Mouse (Mus musculus): Measurements from ENCODE around the gene Lix1l. TPM values are rescaled to one million over a fixed set of nuclear protein-coding genes. Genes with fewer than 3 reads are reported as not detected.
"Not testable (repeated sequence)": the region's sequence is repeated elsewhere in the genome, so short reads cannot be mapped to it uniquely, and the experiment has no call there.

The Lix1l gene
- polyA plus RNA-seq, 1 experiment: 30.2 TPM

- TF ChIP-seq TCF12 (IDR thresholded peaks at IDR 0.05; ENCODE audit: insufficient read depth, poor library complexity, severe bottlenecking): no peak
- no peak for TF ChIP-seq SRF (IDR thresholded peaks at IDR 0.05; ENCODE audit: control insufficient read depth, insufficient read length, low read depth)
- no peak for TF ChIP-seq MAX (IDR thresholded peaks at IDR 0.05; ENCODE audit: low read depth)
- TF ChIP-seq REST (IDR thresholded peaks at IDR 0.05; ENCODE audit: insufficient read depth, insufficient read length): no peak
- H3K27me3 ChIP-seq (ENCODE audit: control insufficient read depth, insufficient read depth, insufficient read length): no peaks in the 10 kb centered on the region
- peak overlapping the region; percentile 12 for H3K4me3 ChIP-seq
- peak overlapping the region; percentile 61 for H3K4me2 ChIP-seq (ENCODE audit: low read depth)
- H3ac ChIP-seq (ENCODE audit: control insufficient read depth, insufficient read length): no peak overlapping the region
- no peaks in the 10 kb centered on the region for H3K79me2 ChIP-seq (ENCODE audit: control insufficient read depth, insufficient read depth)
- H3K36me3 ChIP-seq (ENCODE audit: control insufficient read depth, insufficient read depth): no peaks in the 10 kb centered on the region
Observed at GRCm38 (mm10) chr3:96662731-96663316, 61.9 kb downstream of the Lix1l start.

DNA sequence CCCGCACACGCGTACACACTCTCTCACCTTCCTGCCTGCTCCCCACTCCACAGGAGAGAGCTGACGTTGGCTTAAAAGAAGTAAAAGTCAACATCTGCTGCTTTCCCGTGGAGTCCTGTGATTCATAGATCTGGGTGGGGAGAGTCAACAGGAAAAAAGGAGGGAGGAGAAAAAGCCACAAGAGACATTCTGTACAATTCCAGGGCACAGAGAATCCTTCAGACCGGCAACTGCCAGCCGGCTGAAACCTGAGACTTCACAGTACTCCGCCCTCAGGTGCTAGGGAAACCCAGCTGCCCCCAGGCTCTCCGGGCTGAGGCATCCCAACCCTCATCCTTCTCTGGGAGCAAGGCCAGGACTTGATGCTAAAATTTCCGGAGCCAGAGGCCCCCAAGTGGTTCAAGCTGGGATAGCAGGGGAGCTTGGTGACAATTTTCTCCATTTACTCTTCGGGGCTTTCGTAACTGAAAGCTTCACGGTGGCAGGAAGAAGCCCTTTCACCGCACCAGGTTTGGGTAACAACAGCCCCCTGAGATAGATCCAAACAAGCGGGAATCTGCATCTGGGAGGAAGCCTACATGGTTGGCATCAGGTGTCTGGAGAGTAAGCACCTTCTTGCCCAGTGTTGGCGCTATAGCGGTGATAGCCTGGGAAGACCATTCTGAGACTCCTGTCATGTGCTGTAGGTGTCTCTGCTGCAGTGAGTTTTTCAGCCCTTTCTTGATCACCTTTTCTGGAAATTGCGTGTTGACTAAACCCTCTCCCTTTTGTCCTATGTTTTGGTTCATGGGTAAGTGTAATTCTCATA lies 62.7 kb downstream of the Lix1l start:
- Histone ChIP-seq H3K4me3 (peak overlapping the region; percentile 12), H3K79me2 (ENCODE audit: control insufficient read depth, insufficient read depth) (no peaks in the 10 kb centered on the region), H3K36me3 (ENCODE audit: control insufficient read depth, insufficient read depth) (no peaks in the 10 kb centered on the region), H3K27me3 (ENCODE audit: control insufficient read depth, insufficient read depth, insufficient read length) (no peaks in the 10 kb centered on the region), H3ac (ENCODE audit: control insufficient read depth, insufficient read length) (no peak overlapping the region), H3K4me2 (ENCODE audit: low read depth) (peak overlapping the region; percentile 91)
- no peak for TF ChIP-seq POLR2A (IDR thresholded peaks at IDR 0.05; ENCODE audit: insufficient read length, low read depth)
- no peak for TF ChIP-seq SRF (IDR thresholded peaks at IDR 0.05; ENCODE audit: control insufficient read depth, insufficient read length, low read depth)
- TF ChIP-seq E2F4 (IDR thresholded peaks at IDR 0.05; ENCODE audit: insufficient read depth): no peak
- TF ChIP-seq TCF12 (IDR thresholded peaks at IDR 0.05; ENCODE audit: insufficient read depth, poor library complexity, severe bottlenecking): peak; percentile 15
- TF ChIP-seq MYOD1 (IDR thresholded peaks at IDR 0.05; ENCODE audit: control insufficient read depth in 1 of 3, insufficient read length in 2 of 3, low read depth in 2 of 3): peak; percentile 30 to 44 (median 44)
- peak in 2 of 3 experiments; percentile 42 to 74 for TF ChIP-seq MYOG (IDR thresholded peaks at IDR 0.05; ENCODE audit: control insufficient read depth in 1 of 3, insufficient read depth in 1 of 3, insufficient read length in 2 of 3, low read depth in 2 of 3)
- TF ChIP-seq POLR2AphosphoS2 (IDR thresholded peaks at IDR 0.05; ENCODE audit: insufficient read length, low read depth): no peak
- no peak for TF ChIP-seq TCF3 (IDR thresholded peaks at IDR 0.05; ENCODE audit: insufficient read length, low read depth)
- TF ChIP-seq REST (IDR thresholded peaks at IDR 0.05; ENCODE audit: insufficient read depth, insufficient read length): no peak
- TF ChIP-seq USF1 (IDR thresholded peaks at IDR 0.05; ENCODE audit: low read depth): no peak
- TF ChIP-seq CEBPB (IDR thresholded peaks at IDR 0.05; ENCODE audit: insufficient read depth, poor library complexity, severe bottlenecking): no peak
- no peak for TF ChIP-seq MAX (IDR thresholded peaks at IDR 0.05; ENCODE audit: low read depth)

GRCm38 (mm10) chr3:96665732-96666363 lies 64.9 kb downstream of the Lix1l start:
- H3K36me3 ChIP-seq (ENCODE audit: control insufficient read depth, insufficient read depth); H3K4me2 ChIP-seq (ENCODE audit: low read depth); H3K79me2 ChIP-seq (ENCODE audit: control insufficient read depth, insufficient read depth); H3K4me3 ChIP-seq; H3ac ChIP-seq (ENCODE audit: control insufficient read depth, insufficient read length); H3K27me3 ChIP-seq (ENCODE audit: control insufficient read depth, insufficient read depth, insufficient read length): not testable (repeated sequence)

GRCm38 (mm10) chr3:96666916-96667315 lies 66.0 kb downstream of the Lix1l start:
- H3K36me3 ChIP-seq (ENCODE audit: control insufficient read depth, insufficient read depth): no peaks in the 10 kb centered on the region
- H3K4me3 ChIP-seq: no peak overlapping the region
- no peak overlapping the region for H3ac ChIP-seq (ENCODE audit: control insufficient read depth, insufficient read length)
- no peaks in the 10 kb centered on the region for H3K27me3 ChIP-seq (ENCODE audit: control insufficient read depth, insufficient read depth, insufficient read length)
- no peaks in the 10 kb centered on the region for H3K79me2 ChIP-seq (ENCODE audit: control insufficient read depth, insufficient read depth)
- no peak overlapping the region for H3K4me2 ChIP-seq (ENCODE audit: low read depth)
- TF ChIP-seq SRF (IDR thresholded peaks at IDR 0.05; ENCODE audit: control insufficient read depth, insufficient read length, low read depth) (no peak), USF1 (IDR thresholded peaks at IDR 0.05; ENCODE audit: low read depth) (no peak), MAX (IDR thresholded peaks at IDR 0.05; ENCODE audit: low read depth) (no peak), TCF3 (IDR thresholded peaks at IDR 0.05; ENCODE audit: insufficient read length, low read depth) (no peak), TCF12 (IDR thresholded peaks at IDR 0.05; ENCODE audit: insufficient read depth, poor library complexity, severe bottlenecking) (no peak), POLR2AphosphoS2 (IDR thresholded peaks at IDR 0.05; ENCODE audit: insufficient read length, low read depth) (no peak), POLR2A (IDR thresholded peaks at IDR 0.05; ENCODE audit: insufficient read length, low read depth) (no peak), MYOD1 (IDR thresholded peaks at IDR 0.05; ENCODE audit: control insufficient read depth in 1 of 3, insufficient read length in 2 of 3, low read depth in 2 of 3) (no peak), REST (IDR thresholded peaks at IDR 0.05; ENCODE audit: insufficient read depth, insufficient read length) (no peak), CEBPB (IDR thresholded peaks at IDR 0.05; ENCODE audit: insufficient read depth, poor library complexity, severe bottlenecking) (no peak), E2F4 (IDR thresholded peaks at IDR 0.05; ENCODE audit: insufficient read depth) (no peak)

DNA sequence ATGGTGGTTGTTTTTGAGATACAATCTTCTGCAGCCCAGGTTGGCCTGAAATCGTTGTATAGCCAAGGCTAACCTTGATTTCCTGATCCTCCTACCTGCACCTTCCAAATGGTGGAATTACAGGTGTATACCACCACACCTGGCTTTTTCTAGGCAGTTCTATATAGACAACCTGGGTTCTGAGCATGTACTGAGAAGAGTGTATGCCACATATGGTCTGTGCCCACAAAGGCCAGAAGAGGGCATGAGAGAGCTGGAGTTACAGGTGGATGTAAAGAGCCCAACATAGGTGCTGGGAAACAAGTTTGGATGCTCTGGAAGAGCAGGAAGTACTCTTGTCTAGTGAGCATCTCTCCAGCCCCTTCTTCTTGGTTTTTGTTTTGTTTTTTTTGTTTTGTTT lies 66.4 kb downstream of the Lix1l start:
- no peak overlapping the region for H3K4me3 ChIP-seq
- no peaks in the 10 kb centered on the region for H3K36me3 ChIP-seq (ENCODE audit: control insufficient read depth, insufficient read depth)
- H3K4me2 ChIP-seq (ENCODE audit: low read depth): no peak overlapping the region
- no peak for TF ChIP-seq MYOD1 (IDR thresholded peaks at IDR 0.05; ENCODE audit: control insufficient read depth in 1 of 3, insufficient read length in 2 of 3, low read depth in 2 of 3)
- no peak overlapping the region for H3ac ChIP-seq (ENCODE audit: control insufficient read depth, insufficient read length)
- no peaks in the 10 kb centered on the region for H3K79me2 ChIP-seq (ENCODE audit: control insufficient read depth, insufficient read depth)
- no peaks in the 10 kb centered on the region for H3K27me3 ChIP-seq (ENCODE audit: control insufficient read depth, insufficient read depth, insufficient read length)

All from myocyte (in vitro differentiated cells).